In the genomic region with DNA sequence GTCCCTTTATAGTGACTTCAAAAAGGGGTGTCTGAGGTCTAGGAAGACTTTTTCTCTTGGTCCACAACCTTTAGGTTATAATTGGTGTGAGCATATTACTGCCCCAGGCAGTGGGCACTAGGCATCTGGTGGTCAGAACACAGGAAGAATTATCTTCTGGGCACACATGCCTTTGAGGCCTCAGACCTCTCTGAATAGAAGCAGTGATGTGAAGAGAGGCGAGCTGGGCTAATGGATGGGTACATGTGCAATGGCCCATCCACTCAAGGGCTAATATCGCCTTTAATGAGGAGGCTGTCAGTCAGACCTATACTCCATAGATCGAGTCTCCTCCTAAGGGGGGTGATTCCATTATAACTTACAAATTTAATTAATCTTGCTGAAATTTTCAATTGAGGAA, we compare ENCODE assay signal across 28 mouse cellular contexts. TPM values are rescaled to one million over a fixed set of nuclear protein-coding genes. Genes with fewer than 3 reads are reported as not detected.
"Had no signal": no experiment of that assay in that cellular context is flagged by ENCODE, and none has a peak within 500 bp of the region (broad histone marks: within the 10 kb centered on the region; RNA-seq: fewer than 3 reads in every experiment).

No protein-coding gene starts in this region.

- H3K36me3 ChIP-seq: liver, embryonic 13.5 days; neural tube, embryonic 13.5 days had no signal

- H3K4me2 ChIP-seq: liver, embryonic 13.5 days; neural tube, embryonic 13.5 days had no signal

- H3K4me1 ChIP-seq: liver, embryonic 13.5 days; neural tube, embryonic 13.5 days had no signal

- H3K27me3 ChIP-seq: liver, embryonic 13.5 days; neural tube, embryonic 13.5 days had no signal

- DNase-seq: kidney, adult 18-20 months; kidney, postnatal 10 days; kidney, postnatal 36 days; layer of hippocampus, postnatal 36 days; liver, embryonic 13.5 days; lung, adult 2 months; lung, postnatal 14 days; lung, postnatal 4 days; right cerebral cortex, adult 18-20 months; right cerebral cortex, postnatal 14 days; right cerebral cortex, postnatal 4 days; thymus, adult 2 months; thymus, postnatal 14 days; thymus, postnatal 4 days had no signal

- H3K27ac ChIP-seq: left cerebral cortex, adult 2 months; liver, embryonic 13.5 days; neural tube, embryonic 13.5 days; stomach, postnatal 0 days had no signal

- H3K9ac ChIP-seq: liver, embryonic 13.5 days; neural tube, embryonic 13.5 days had no signal

- H3K4me3 ChIP-seq: left cerebral cortex, adult 2 months; liver, embryonic 13.5 days; myocyte; neural tube, embryonic 13.5 days had no signal

- H3K9me3 ChIP-seq: liver, embryonic 13.5 days; neural tube, embryonic 13.5 days had no signal

RNA-seq across cellular contexts. Expression of a gene that starts 7.7 kb away (rescaled TPM):
- total RNA-seq: liver, adult 2 months; megakaryocyte progenitor cell, adult 5-6 weeks; megakaryocyte-erythroid progenitor cell, adult 5-6 weeks; monocyte, adult 5-6 weeks had no signal
- polyA plus RNA-seq: kidney, embryonic 14.5 days; limb, embryonic 14.5 days; liver, adult 2 months; liver, embryonic 13.5 days; liver, embryonic 16.5 days; lung, adult 2 months; lung, embryonic 16.5 days; myocyte; stomach, embryonic 14.5 days; stomach, postnatal 0 days had no signal

RNA-seq across cellular contexts. Expression of a gene that starts 7.7 kb away (rescaled TPM):
- total RNA-seq: liver, adult 2 months; megakaryocyte progenitor cell, adult 5-6 weeks; megakaryocyte-erythroid progenitor cell, adult 5-6 weeks; monocyte, adult 5-6 weeks; neutrophil, adult 5-6 weeks had no signal
- polyA plus RNA-seq: kidney, embryonic 14.5 days; liver, adult 2 months; liver, embryonic 13.5 days; liver, embryonic 16.5 days; lung, adult 2 months; lung, embryonic 16.5 days; myocyte; thymus, adult 2 months had no signal
